Mouse (Mus musculus): ENCODE data around the gene Enc1. TPM values are rescaled to one million over a fixed set of nuclear protein-coding genes. Genes with fewer than 3 reads are reported as not detected.
A peak's percentile ranks its signal among the peaks of the same experiment; 100 is the strongest.

The Enc1 gene
- polyA plus RNA-seq, 1 experiment, result 0.01 TPM

DNA sequence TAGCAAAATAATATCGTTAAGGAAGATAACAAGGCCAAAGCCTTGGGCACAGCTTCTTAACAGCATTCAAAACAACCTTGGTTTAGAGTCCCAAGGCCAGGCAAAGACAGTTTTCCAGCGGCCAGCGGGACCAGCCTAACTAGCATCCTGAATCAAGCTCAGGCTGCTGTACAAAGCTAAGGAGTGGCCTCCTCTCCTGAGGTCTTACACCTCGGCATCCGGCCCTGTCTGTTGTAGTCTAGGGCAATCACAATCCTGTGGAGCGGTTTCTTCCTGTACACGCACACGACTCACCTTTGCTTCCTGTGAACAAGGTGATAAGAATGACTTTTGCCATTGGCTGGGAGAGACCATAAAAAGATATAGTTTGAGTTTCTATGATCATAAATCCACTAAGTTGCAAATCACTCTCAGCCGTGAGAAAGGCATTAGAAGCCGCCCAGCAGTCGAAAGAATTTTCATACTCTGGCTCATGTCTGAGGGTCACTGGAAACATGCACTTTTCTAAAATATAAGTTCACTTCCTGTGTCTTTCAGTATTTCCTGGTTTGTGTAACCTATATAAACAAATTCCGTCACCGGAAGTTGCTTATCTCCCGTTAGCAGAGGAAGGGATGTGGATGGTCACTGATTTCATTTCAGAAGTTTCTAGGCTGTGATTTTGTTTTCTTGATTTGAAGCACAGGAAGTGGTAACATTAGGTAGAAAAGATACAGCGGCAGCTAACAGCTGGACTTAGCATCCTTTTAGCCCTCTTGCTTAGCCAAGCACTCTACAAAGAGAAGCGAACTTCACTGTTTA lies 2.5 kb upstream of the Enc1 start:
- Histone ChIP-seq H3K9me3 (ENCODE audit: control insufficient read depth, low read length) (no peaks in the 10 kb centered on the region), H3K36me3 (ENCODE audit: control insufficient read depth) (no peaks in the 10 kb centered on the region), H3K4me3 (replicated peaks) (no peak overlapping the region), H3K27me3 (ENCODE audit: control insufficient read depth) (peaks cover 57% of the 10 kb centered on the region), H3K4me1 (ENCODE audit: control insufficient read depth) (peaks cover 16% of the 10 kb centered on the region)
- no peak for TF ChIP-seq TAL1 (IDR thresholded peaks at IDR 0.05; ENCODE audit: low read length)
- no peak for TF ChIP-seq GATA1 (IDR thresholded peaks at IDR 0.05; ENCODE audit: low read length)

DNA sequence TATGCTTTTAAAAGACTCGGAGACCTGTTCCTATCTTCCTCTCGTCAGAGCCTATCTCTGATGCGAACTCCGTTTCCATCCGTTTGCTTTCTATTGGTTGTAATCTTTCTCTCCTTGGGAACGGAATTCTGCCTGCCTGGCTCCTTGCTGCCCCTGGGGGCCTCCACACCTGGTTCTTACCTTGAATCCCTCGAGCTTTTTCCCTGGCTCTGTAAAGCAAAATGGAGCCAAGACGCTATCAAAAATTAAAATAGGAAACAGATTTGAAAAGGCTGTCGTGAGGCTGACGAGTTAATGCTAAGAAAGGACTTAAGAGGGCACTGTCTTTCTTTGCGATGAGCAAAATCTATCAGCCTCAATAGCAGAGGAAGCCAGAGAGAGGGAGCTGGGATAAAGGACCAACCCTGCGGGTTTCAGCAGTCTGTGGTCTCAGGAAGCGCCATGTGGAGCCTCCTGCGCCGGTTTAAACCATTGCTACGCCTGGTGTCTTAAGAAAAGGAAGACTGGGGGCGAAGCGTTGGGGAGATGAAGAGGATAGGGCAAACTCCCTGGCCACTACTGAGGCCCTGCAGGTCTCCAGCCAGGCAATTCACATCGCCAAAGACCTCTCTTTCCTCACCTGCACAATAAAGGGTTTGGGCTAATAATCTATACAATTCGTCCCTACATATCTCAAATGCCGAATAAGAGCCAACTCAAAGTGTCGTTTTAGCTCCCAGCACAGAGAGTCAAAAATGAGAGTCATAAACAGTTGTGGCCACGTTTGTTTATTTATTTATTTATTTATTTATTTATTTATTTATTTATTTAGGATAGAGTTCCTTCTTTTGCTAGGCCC lies 1.3 kb upstream of the Enc1 start:
- Histone ChIP-seq H3K4me3 (replicated peaks) (no peak overlapping the region), H3K4me1 (ENCODE audit: control insufficient read depth) (peaks cover 16% of the 10 kb centered on the region), H3K9me3 (ENCODE audit: control insufficient read depth, low read length) (no peaks in the 10 kb centered on the region), H3K36me3 (ENCODE audit: control insufficient read depth) (no peaks in the 10 kb centered on the region), H3K27me3 (ENCODE audit: control insufficient read depth) (peaks cover 57% of the 10 kb centered on the region)
- TF ChIP-seq TAL1 (IDR thresholded peaks at IDR 0.05; ENCODE audit: low read length) (no peak), GATA1 (IDR thresholded peaks at IDR 0.05; ENCODE audit: low read length) (no peak)

DNA sequence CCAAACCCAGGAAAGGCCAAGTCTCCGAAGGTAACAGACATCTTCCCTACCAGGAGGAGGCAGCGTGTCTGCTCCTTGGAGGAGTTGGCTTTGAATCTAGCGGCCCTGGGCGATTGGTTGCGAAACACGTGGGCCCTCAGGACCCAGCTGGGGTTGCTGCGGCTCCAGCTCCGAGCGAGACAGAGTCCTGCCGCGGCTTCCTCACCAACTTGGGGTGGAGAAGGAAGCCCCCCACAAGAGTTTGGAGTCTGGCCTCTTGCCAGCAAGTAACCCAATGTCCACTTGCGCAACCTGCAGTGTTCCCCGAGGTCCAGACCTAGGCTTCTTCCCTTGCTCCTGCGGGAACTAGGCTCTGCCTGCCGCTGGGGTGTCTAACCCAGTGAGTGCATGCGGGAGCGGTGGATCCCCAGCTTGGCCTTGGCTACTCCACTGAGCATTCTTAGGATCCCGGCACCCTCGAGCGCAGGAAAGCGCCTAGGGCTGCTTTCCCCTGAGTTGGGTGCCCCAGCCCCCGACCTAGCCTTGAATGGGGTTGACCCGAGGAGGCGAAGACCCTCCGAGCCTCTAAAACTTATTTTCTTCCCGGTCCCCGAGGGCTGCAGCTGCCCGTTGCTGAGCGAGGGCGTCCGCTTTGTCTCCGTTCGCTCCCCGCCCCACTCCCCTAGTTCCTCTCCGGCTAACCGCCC lies 483 bp upstream of the Enc1 start:
- Histone ChIP-seq H3K4me1 (ENCODE audit: control insufficient read depth) (peaks cover 18% of the 10 kb centered on the region), H3K4me3 (replicated peaks) (peak overlapping the region; percentile 62), H3K27me3 (ENCODE audit: control insufficient read depth) (peaks cover 57% of the 10 kb centered on the region)

DNA sequence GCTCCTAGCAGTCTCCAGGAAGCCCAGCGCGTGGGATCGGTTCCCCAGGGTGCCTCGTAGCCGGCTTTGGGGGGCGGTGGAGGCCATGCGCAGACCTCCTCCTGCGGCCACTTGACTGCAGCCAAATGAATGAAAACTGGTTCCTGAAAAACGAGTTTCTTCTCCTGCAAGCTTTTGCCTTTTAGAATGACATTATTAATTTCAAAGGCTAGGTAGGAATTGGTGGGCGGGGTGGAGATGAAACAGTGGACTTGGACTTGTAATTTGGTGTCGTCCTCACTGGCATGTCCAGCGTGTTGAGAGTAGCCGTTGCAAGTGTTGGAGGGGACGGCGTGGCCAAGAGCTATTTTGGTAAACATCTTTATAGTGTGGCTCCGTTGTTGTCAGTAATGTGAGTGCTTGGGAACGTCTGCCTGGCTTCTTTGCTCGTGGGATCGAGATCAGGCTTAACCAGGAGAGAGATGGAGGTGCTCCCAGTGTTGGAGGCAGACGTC lies 929 bp downstream of the Enc1 start:
- H3K9me3 ChIP-seq (ENCODE audit: control insufficient read depth, low read length), result no peaks in the 10 kb centered on the region
- H3K4me1 ChIP-seq (ENCODE audit: control insufficient read depth), result peaks cover 18% of the 10 kb centered on the region
- H3K36me3 ChIP-seq (ENCODE audit: control insufficient read depth), result peaks cover 10% of the 10 kb centered on the region; the same call in 1 of the 2 replicates
- no peak for TF ChIP-seq TAL1 (IDR thresholded peaks at IDR 0.05; ENCODE audit: low read length)
- TF ChIP-seq GATA1 (IDR thresholded peaks at IDR 0.05; ENCODE audit: low read length), result no peak
- H3K27me3 ChIP-seq (ENCODE audit: control insufficient read depth), result peaks cover 57% of the 10 kb centered on the region
- peak overlapping the region; percentile 62 for H3K4me3 ChIP-seq (replicated peaks)

More for the DNA sequence above, 483 bp upstream of the Enc1 start:
- peaks cover 4% of the 10 kb centered on the region; the same call in 1 of the 2 replicates for H3K36me3 ChIP-seq (ENCODE audit: control insufficient read depth)
- no peak for TF ChIP-seq TAL1 (IDR thresholded peaks at IDR 0.05; ENCODE audit: low read length)
- TF ChIP-seq GATA1 (IDR thresholded peaks at IDR 0.05; ENCODE audit: low read length), result no peak
- no peaks in the 10 kb centered on the region for H3K9me3 ChIP-seq (ENCODE audit: control insufficient read depth, low read length)

DNA sequence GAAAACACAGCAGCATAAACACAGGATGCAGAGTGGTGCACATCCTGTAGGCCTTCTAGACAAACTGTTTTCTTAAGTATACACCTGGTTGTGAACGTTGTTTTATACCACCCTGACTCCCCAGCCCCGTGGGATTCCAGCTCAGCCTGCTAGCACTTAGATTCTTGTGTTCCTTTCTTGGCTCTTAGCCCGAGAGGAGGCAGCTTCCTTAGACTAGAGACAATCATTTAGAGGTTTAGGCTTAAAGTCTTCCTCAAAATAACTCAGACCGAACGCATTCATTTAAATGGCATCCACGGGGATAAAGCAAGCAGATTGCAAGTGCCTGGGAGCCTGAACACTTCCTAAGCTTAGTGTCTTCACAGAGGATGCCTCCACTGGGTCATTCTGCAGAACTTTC lies 1.8 kb downstream of the Enc1 start:
- Histone ChIP-seq H3K4me1 (ENCODE audit: control insufficient read depth) (peaks cover 18% of the 10 kb centered on the region), H3K9me3 (ENCODE audit: control insufficient read depth, low read length) (no peaks in the 10 kb centered on the region), H3K36me3 (ENCODE audit: control insufficient read depth) (peaks cover 11% of the 10 kb centered on the region; the same call in 1 of the 2 replicates), H3K4me3 (replicated peaks) (no peak overlapping the region), H3K27me3 (ENCODE audit: control insufficient read depth) (peaks cover 53% of the 10 kb centered on the region)
- TF ChIP-seq GATA1 (IDR thresholded peaks at IDR 0.05; ENCODE audit: low read length) (no peak), TAL1 (IDR thresholded peaks at IDR 0.05; ENCODE audit: low read length) (no peak)

DNA sequence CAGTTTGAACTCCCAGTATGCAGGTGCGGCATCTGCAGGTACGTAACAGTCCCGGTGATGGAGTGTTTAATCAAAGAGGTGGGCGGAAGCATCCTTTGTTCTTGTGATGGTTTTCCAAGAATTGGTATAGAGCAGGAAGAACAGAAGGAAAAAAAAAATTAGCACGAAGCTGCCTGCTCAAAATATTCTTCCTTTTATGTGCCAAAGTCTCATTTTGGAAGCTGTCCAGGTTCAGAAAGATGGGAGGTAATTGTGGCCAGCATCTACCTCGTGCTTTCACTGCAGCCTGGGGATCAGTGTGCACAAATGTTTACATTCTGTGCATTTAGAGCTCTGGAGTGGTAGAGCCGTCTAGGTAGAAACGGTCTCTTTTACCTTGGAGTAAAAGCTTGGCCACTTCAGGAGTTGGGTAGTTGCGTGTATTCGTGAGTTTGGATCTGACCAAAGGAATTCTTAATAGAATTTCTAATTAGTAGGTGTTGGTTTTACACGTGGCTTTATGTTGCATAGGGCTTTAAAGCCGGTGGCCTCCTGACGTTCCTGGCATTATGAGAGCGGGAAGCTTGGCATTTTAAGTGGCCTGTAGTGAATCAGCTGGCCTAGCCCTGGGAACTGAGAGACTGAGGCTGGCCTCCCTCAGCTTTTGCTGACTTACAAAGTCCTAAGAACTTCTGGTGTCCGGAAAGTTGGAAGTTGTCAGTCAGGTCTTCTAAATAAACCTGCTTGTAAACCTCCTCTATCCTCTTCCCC lies 3.2 kb downstream of the Enc1 start:
- TF ChIP-seq TAL1 (IDR thresholded peaks at IDR 0.05; ENCODE audit: low read length) (no peak), GATA1 (IDR thresholded peaks at IDR 0.05; ENCODE audit: low read length) (no peak)
- Histone ChIP-seq H3K27me3 (ENCODE audit: control insufficient read depth) (peaks cover 40% of the 10 kb centered on the region), H3K4me1 (ENCODE audit: control insufficient read depth) (peaks cover 18% of the 10 kb centered on the region), H3K9me3 (ENCODE audit: control insufficient read depth, low read length) (no peaks in the 10 kb centered on the region), H3K4me3 (replicated peaks) (no peak overlapping the region), H3K36me3 (ENCODE audit: control insufficient read depth) (peaks cover 13% of the 10 kb centered on the region; the same call in 1 of the 2 replicates)

DNA sequence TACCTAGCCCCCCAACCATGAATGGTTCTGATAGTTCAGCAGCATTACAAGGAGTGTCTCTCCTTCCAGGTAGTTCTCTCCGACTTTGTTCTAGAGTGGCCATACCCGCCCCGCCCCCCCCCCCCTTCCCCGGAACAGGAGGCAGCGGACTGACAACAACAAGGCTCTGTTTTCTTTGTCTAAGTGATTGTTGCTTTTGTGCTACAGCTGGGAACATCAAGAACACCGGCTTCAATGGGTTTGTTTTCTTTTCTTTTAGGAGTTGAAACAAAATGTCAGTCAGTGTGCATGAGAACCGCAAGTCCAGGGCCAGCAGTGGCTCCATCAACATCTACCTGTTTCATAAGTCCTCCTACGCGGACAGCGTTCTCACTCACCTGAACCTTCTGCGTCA lies 3.8 kb downstream of the Enc1 start:
- Histone ChIP-seq H3K27me3 (ENCODE audit: control insufficient read depth) (peaks cover 34% of the 10 kb centered on the region), H3K36me3 (ENCODE audit: control insufficient read depth) (peaks cover 13% of the 10 kb centered on the region; the same call in 1 of the 2 replicates), H3K9me3 (ENCODE audit: control insufficient read depth, low read length) (no peaks in the 10 kb centered on the region), H3K4me1 (ENCODE audit: control insufficient read depth) (peaks cover 18% of the 10 kb centered on the region), H3K4me3 (replicated peaks) (no peak overlapping the region)
- TF ChIP-seq GATA1 (IDR thresholded peaks at IDR 0.05; ENCODE audit: low read length) (no peak), TAL1 (IDR thresholded peaks at IDR 0.05; ENCODE audit: low read length) (no peak)

DNA sequence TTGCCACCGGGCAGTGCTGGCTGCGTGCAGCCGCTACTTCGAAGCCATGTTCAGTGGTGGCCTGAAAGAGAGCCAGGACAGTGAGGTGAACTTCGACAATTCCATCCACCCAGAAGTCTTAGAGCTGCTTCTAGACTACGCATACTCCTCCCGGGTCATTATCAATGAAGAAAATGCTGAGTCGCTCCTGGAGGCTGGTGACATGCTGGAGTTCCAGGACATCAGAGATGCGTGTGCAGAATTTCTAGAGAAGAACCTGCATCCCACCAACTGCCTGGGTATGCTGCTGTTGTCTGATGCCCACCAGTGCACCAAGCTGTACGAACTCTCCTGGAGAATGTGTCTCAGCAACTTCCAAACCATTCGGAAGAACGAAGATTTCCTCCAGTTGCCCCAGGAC lies 4.3 kb downstream of the Enc1 start:
- no peaks in the 10 kb centered on the region for H3K9me3 ChIP-seq (ENCODE audit: control insufficient read depth, low read length)
- TF ChIP-seq TAL1 (IDR thresholded peaks at IDR 0.05; ENCODE audit: low read length) (no peak), GATA1 (IDR thresholded peaks at IDR 0.05; ENCODE audit: low read length) (no peak)
- H3K27me3 ChIP-seq (ENCODE audit: control insufficient read depth), result peaks cover 30% of the 10 kb centered on the region
- H3K36me3 ChIP-seq (ENCODE audit: control insufficient read depth), result peaks cover 13% of the 10 kb centered on the region; the same call in 1 of the 2 replicates
- no peak overlapping the region for H3K4me3 ChIP-seq (replicated peaks)
- H3K4me1 ChIP-seq (ENCODE audit: control insufficient read depth), result peaks cover 17% of the 10 kb centered on the region
